Mouse (Mus musculus): Measurements from ENCODE around the gene Vmn1r160. TPM values are rescaled to one million over a fixed set of nuclear protein-coding genes. Genes with fewer than 3 reads are reported as not detected.
"Not testable (repeated sequence)": the region's sequence is repeated elsewhere in the genome, so short reads cannot be mapped to it uniquely, and the experiment has no call there.

Gene Vmn1r160
- polyA plus RNA-seq (2016; fragmentation: Nextera tagmentation; extraction: Ambion mirVana) = not detected in 2 replicates

DNA sequence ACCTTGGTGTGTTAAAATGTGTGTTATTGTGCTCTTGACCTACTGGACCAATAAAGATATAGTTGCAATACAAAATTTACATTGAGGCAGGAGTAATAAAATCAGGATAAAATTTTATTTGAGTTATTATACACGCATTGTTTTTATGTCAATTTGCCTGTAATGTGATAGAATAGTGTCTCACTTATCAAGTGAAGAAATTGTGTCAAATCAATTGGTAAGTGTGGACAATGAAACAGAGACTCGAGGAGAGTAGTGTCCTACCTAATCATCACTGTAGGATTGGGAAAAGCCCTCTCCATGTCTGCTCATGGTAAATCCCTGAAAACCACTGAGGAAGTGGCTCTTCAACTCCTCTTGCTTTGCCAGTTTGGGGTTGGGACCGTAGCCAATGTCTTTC, at the start of gene Vmn1r160:
Vmn1r160 (plus strand) TSS at position 301 of the 400 bp plus-strand sequence.
- not testable (repeated sequence) for DNase-seq (ENCODE audit: low spot score); H3K27me3 ChIP-seq (ENCODE audit: insufficient read depth, poor library complexity, severe bottlenecking); H3K4me1 ChIP-seq; H3K4me3 ChIP-seq; H3K36me3 ChIP-seq; H3K9me3 ChIP-seq; H3K27ac ChIP-seq
- 48% methylated on average over 1 of the region's 3 CpGs for WGBS

DNA sequence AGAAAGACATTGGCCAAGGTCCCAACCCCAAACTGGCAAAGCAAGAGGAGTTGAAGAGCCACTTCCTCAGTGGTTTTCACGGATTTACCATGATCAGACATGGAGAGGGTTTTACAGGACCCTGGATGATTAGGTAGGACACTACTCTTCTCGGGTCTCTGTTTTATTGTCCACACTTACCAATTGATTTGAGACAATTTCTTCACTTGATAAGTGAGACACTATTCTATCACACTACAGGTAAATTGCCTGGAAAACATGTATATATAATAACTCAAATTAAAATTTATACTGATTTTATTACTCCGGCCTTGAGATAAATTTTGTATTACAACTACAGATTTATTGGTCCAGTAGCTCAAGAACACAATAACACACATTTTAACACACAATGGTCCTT, 27.5 kb upstream of the Vmn1r160 start, which contains the start of gene Vmn1r159:
Vmn1r159 (minus strand) TSS at position 101 of the 400 bp plus-strand sequence.
- not testable (repeated sequence) for H3K27me3 ChIP-seq (ENCODE audit: insufficient read depth, poor library complexity, severe bottlenecking); DNase-seq (ENCODE audit: low spot score); H3K9me3 ChIP-seq; H3K4me3 ChIP-seq; H3K27ac ChIP-seq; H3K36me3 ChIP-seq; H3K4me1 ChIP-seq
- 60% methylated on average over 3 of the region's 3 CpGs for WGBS

Other genes with a start within 250 kb of the Vmn1r160 start
- gene Vmn1r155, start 213.2 kb upstream of the Vmn1r160 start, polyA plus RNA-seq (2016; fragmentation: Nextera tagmentation; extraction: Ambion mirVana) = not detected in 2 replicates
- not detected in 2 replicates for gene Gm8693, start 178.9 kb upstream of the Vmn1r160 start, polyA plus RNA-seq (2016; fragmentation: Nextera tagmentation; extraction: Ambion mirVana)
- not detected in 2 replicates for gene Gm4567, start 151.5 kb upstream of the Vmn1r160 start, polyA plus RNA-seq (2016; fragmentation: Nextera tagmentation; extraction: Ambion mirVana)
- gene Vmn1r157, start 109.5 kb upstream of the Vmn1r160 start, polyA plus RNA-seq (2016; fragmentation: Nextera tagmentation; extraction: Ambion mirVana) = not detected in 2 replicates
- gene Vmn1r158, start 80.4 kb upstream of the Vmn1r160 start, polyA plus RNA-seq (2016; fragmentation: Nextera tagmentation; extraction: Ambion mirVana) = not detected in 2 replicates
- not detected in 2 replicates for gene Vmn1r159, start 27.6 kb upstream of the Vmn1r160 start, polyA plus RNA-seq (2016; fragmentation: Nextera tagmentation; extraction: Ambion mirVana)
- gene Gm4214, start 113.4 kb downstream of the Vmn1r160 start, polyA plus RNA-seq (2016; fragmentation: Nextera tagmentation; extraction: Ambion mirVana) = not detected in 2 replicates
- not detected in 2 replicates for gene Gm4216, start 148.7 kb downstream of the Vmn1r160 start, polyA plus RNA-seq (2016; fragmentation: Nextera tagmentation; extraction: Ambion mirVana)
- not detected in 2 replicates for gene Vmn1r163, start 184.3 kb downstream of the Vmn1r160 start, polyA plus RNA-seq (2016; fragmentation: Nextera tagmentation; extraction: Ambion mirVana)
- gene Gm8720, start 196.2 kb downstream of the Vmn1r160 start, polyA plus RNA-seq (2016; fragmentation: Nextera tagmentation; extraction: Ambion mirVana) = not detected in 2 replicates